Mouse (Mus musculus): ENCODE data around the gene Syne2. TPM values are rescaled to one million over a fixed set of nuclear protein-coding genes. Genes with fewer than 3 reads are reported as not detected.

The Syne2 gene
- polyA plus RNA-seq, 1 experiment from 2014 or later: 67.6 TPM

GRCm38 (mm10) chr12:75833960-75834729, 16.2 kb downstream of the Syne2 start:
- H3K9me3 ChIP-seq: no peaks in the 10 kb centered on the region
- no peak for DNase-seq (ENCODE audit: low spot score)
- H3K27ac ChIP-seq: no peak overlapping the region
- H3K27me3 ChIP-seq (ENCODE audit: insufficient read depth, poor library complexity, severe bottlenecking): no peaks in the 10 kb centered on the region
- 70% methylated on average over 14 of the region's 14 CpGs for WGBS
- peaks cover 51% of the 10 kb centered on the region for H3K4me1 ChIP-seq
- no peak overlapping the region for H3K4me3 ChIP-seq
- no peaks in the 10 kb centered on the region for H3K36me3 ChIP-seq

- DNase-seq (ENCODE audit: low spot score): no peak
- no peaks in the 10 kb centered on the region for H3K36me3 ChIP-seq
- no peaks in the 10 kb centered on the region for H3K9me3 ChIP-seq
- H3K4me1 ChIP-seq: peaks cover 74% of the 10 kb centered on the region
- no peaks in the 10 kb centered on the region for H3K27me3 ChIP-seq (ENCODE audit: insufficient read depth, poor library complexity, severe bottlenecking)
- H3K4me3 ChIP-seq: peak overlapping the region; percentile 43
- WGBS: 9% methylated on average over 11 of the region's 11 CpGs
- H3K27ac ChIP-seq: peak overlapping the region; percentile 77
Observed at GRCm38 (mm10) chr12:75836524-75836962, 18.6 kb downstream of the Syne2 start.

GRCm38 (mm10) chr12:75837462-75837861, 19.5 kb downstream of the Syne2 start:
- Histone ChIP-seq H3K27me3 (ENCODE audit: insufficient read depth, poor library complexity, severe bottlenecking) (no peaks in the 10 kb centered on the region), H3K36me3 (no peaks in the 10 kb centered on the region), H3K9me3 (no peaks in the 10 kb centered on the region), H3K4me3 (no peak overlapping the region), H3K27ac (0 out of 2 replicates have a peak overlapping the region, but pooled peaks have one; percentile 16), H3K4me1 (peaks cover 74% of the 10 kb centered on the region)
- 68% methylated on average over 4 of the region's 4 CpGs for WGBS
- no peak for DNase-seq (ENCODE audit: low spot score)

GRCm38 (mm10) chr12:75839083-75839736, 21.3 kb downstream of the Syne2 start:
- no peak overlapping the region for H3K4me3 ChIP-seq
- H3K4me1 ChIP-seq: peaks cover 66% of the 10 kb centered on the region
- no peaks in the 10 kb centered on the region for H3K27me3 ChIP-seq (ENCODE audit: insufficient read depth, poor library complexity, severe bottlenecking)
- no peak for DNase-seq (ENCODE audit: low spot score)
- H3K9me3 ChIP-seq: no peaks in the 10 kb centered on the region
- 73% methylated on average over 11 of the region's 11 CpGs for WGBS
- no peaks in the 10 kb centered on the region for H3K36me3 ChIP-seq
- no peak overlapping the region for H3K27ac ChIP-seq

- H3K27ac ChIP-seq: no peak overlapping the region
- H3K9me3 ChIP-seq: no peaks in the 10 kb centered on the region
- H3K36me3 ChIP-seq: no peaks in the 10 kb centered on the region
- peaks cover 68% of the 10 kb centered on the region for H3K4me1 ChIP-seq
- no peaks in the 10 kb centered on the region for H3K27me3 ChIP-seq (ENCODE audit: insufficient read depth, poor library complexity, severe bottlenecking)
- H3K4me3 ChIP-seq: no peak overlapping the region
- WGBS: 58% methylated on average over 7 of the region's 7 CpGs
- no peak for DNase-seq (ENCODE audit: low spot score)
Observed at GRCm38 (mm10) chr12:75841183-75841582, 23.2 kb downstream of the Syne2 start.

- H3K36me3 ChIP-seq: no peaks in the 10 kb centered on the region
- no peak overlapping the region for H3K4me3 ChIP-seq
- WGBS: 60% methylated on average over 4 of the region's 4 CpGs
- H3K4me1 ChIP-seq: peaks cover 60% of the 10 kb centered on the region
- DNase-seq (ENCODE audit: low spot score): no peak
- H3K27me3 ChIP-seq (ENCODE audit: insufficient read depth, poor library complexity, severe bottlenecking): no peaks in the 10 kb centered on the region
- no peak overlapping the region for H3K27ac ChIP-seq
- H3K9me3 ChIP-seq: no peaks in the 10 kb centered on the region
Observed at GRCm38 (mm10) chr12:75844311-75844710, 26.4 kb downstream of the Syne2 start.

GRCm38 (mm10) chr12:75845070-75845469, 27.1 kb downstream of the Syne2 start:
- 52% methylated on average over 9 of the region's 9 CpGs for WGBS
- no peaks in the 10 kb centered on the region for H3K9me3 ChIP-seq

GRCm38 (mm10) chr12:75846513-75846912, 28.6 kb downstream of the Syne2 start:
- no peak for DNase-seq (ENCODE audit: low spot score)
- Histone ChIP-seq H3K27ac (peak overlapping the region; percentile 65; the same call in 1 of the 2 replicates), H3K27me3 (ENCODE audit: insufficient read depth, poor library complexity, severe bottlenecking) (no peaks in the 10 kb centered on the region), H3K9me3 (no peaks in the 10 kb centered on the region), H3K36me3 (no peaks in the 10 kb centered on the region), H3K4me1 (peaks cover 45% of the 10 kb centered on the region), H3K4me3 (no peak overlapping the region)
- WGBS: 71% methylated on average over 12 of the region's 12 CpGs

More at GRCm38 (mm10) chr12:75845070-75845469, 27.1 kb downstream of the Syne2 start:
- Histone ChIP-seq H3K36me3 (no peaks in the 10 kb centered on the region), H3K27ac (no peak overlapping the region), H3K27me3 (ENCODE audit: insufficient read depth, poor library complexity, severe bottlenecking) (no peaks in the 10 kb centered on the region), H3K4me3 (no peak overlapping the region), H3K4me1 (peaks cover 53% of the 10 kb centered on the region)
- DNase-seq (ENCODE audit: low spot score): no peak

- no peak overlapping the region for H3K27ac ChIP-seq
- no peaks in the 10 kb centered on the region for H3K36me3 ChIP-seq
- DNase-seq (ENCODE audit: low spot score): no peak
- no peak overlapping the region for H3K4me3 ChIP-seq
- 53% methylated on average over 3 of the region's 3 CpGs for WGBS
- no peaks in the 10 kb centered on the region for H3K27me3 ChIP-seq (ENCODE audit: insufficient read depth, poor library complexity, severe bottlenecking)
- H3K4me1 ChIP-seq: peaks cover 59% of the 10 kb centered on the region
- H3K9me3 ChIP-seq: no peaks in the 10 kb centered on the region
Observed at GRCm38 (mm10) chr12:75850205-75850604, 32.3 kb downstream of the Syne2 start.

GRCm38 (mm10) chr12:75851481-75851880, 33.5 kb downstream of the Syne2 start:
- peaks cover 56% of the 10 kb centered on the region for H3K4me1 ChIP-seq
- no peak for DNase-seq (ENCODE audit: low spot score)
- no peak overlapping the region for H3K27ac ChIP-seq
- H3K27me3 ChIP-seq (ENCODE audit: insufficient read depth, poor library complexity, severe bottlenecking): no peaks in the 10 kb centered on the region
- H3K4me3 ChIP-seq: no peak overlapping the region
- no peaks in the 10 kb centered on the region for H3K9me3 ChIP-seq
- 89% methylated on average over 8 of the region's 8 CpGs for WGBS
- no peaks in the 10 kb centered on the region for H3K36me3 ChIP-seq

GRCm38 (mm10) chr12:75852384-75852783, 34.5 kb downstream of the Syne2 start:
- Histone ChIP-seq H3K27ac (no peak overlapping the region; the same call in 1 of the 2 replicates), H3K4me1 (peaks cover 62% of the 10 kb centered on the region), H3K27me3 (ENCODE audit: insufficient read depth, poor library complexity, severe bottlenecking) (no peaks in the 10 kb centered on the region), H3K4me3 (no peak overlapping the region), H3K36me3 (no peaks in the 10 kb centered on the region), H3K9me3 (no peaks in the 10 kb centered on the region)
- 58% methylated on average over 6 of the region's 6 CpGs for WGBS
- no peak for DNase-seq (ENCODE audit: low spot score)

- peaks cover 56% of the 10 kb centered on the region for H3K4me1 ChIP-seq
- DNase-seq (ENCODE audit: low spot score): no peak
- 28% methylated on average over 8 of the region's 8 CpGs for WGBS
- H3K27me3 ChIP-seq (ENCODE audit: insufficient read depth, poor library complexity, severe bottlenecking): no peaks in the 10 kb centered on the region
- H3K36me3 ChIP-seq: no peaks in the 10 kb centered on the region
- H3K9me3 ChIP-seq: no peaks in the 10 kb centered on the region
- H3K27ac ChIP-seq: peak overlapping the region; percentile 83
- H3K4me3 ChIP-seq: peak overlapping the region; percentile 13; the same call in 1 of the 2 replicates
Observed at GRCm38 (mm10) chr12:75853559-75853958, 35.6 kb downstream of the Syne2 start.

- Histone ChIP-seq H3K27me3 (ENCODE audit: insufficient read depth, poor library complexity, severe bottlenecking) (no peaks in the 10 kb centered on the region), H3K9me3 (no peaks in the 10 kb centered on the region), H3K4me1 (peaks cover 57% of the 10 kb centered on the region), H3K27ac (peak overlapping the region; percentile 71), H3K4me3 (peak overlapping the region; percentile 25; the same call in 1 of the 2 replicates), H3K36me3 (peaks cover 6% of the 10 kb centered on the region; the same call in 1 of the 2 replicates)
- peak; percentile 87 for DNase-seq (ENCODE audit: low spot score)
- 6% methylated on average over 7 of the region's 7 CpGs for WGBS
Observed at GRCm38 (mm10) chr12:75855051-75855453, 37.1 kb downstream of the Syne2 start.
